ENCODE assay signal across 8 mouse cellular contexts in genomic region chr12:51594030-51594470, GRCm38 (mm10). TPM values are rescaled to one million over a fixed set of nuclear protein-coding genes. Genes with fewer than 3 reads are reported as not detected.
DNase-seq lines count a peak whose midpoint lies in the region; ATAC-seq lines count a peak whose summit lies in the region.

No protein-coding gene starts in this region.

- WGBS in heart, embryonic 14.5 days = 1% methylated on average over 18 of the region's 18 CpGs
- 7% methylated on average over 18 of the region's 18 CpGs for WGBS in macrophage (ENCODE audit: missing documents)

- ATAC-seq in heart, embryonic 14.5 days (ENCODE audit: insufficient number of reproducible peaks, insufficient read depth, low FRiP score, low read depth) = no peak

- no peaks in the 10 kb centered on the region for H3K79me2 ChIP-seq in macrophage (ENCODE audit: inconsistent target)

- intact Hi-C loops in gastrocnemius, postnatal 14 days (cut with DNase I; ENCODE audit: low total_unique reads) = no loop called here

- no peaks in the 10 kb centered on the region for H3K36me3 ChIP-seq in heart, embryonic 14.5 days (ENCODE audit: control insufficient read depth, insufficient read depth, low read length)
- H3K36me3 ChIP-seq in macrophage (ENCODE audit: inconsistent target) = no peaks in the 10 kb centered on the region

- H3K27ac ChIP-seq in heart, embryonic 14.5 days (replicated peaks in 1 of 2; ENCODE audit: control insufficient read depth in 1 of 2, insufficient read depth in 1 of 2, low read depth in 2 of 2, low read length in 2 of 2) = no peak overlapping the region
- H3K27ac ChIP-seq in macrophage = no peak overlapping the region

- H3K4me1 ChIP-seq in heart, embryonic 14.5 days (ENCODE audit: control insufficient read depth in 2 of 2, insufficient read depth in 2 of 2, low read length in 2 of 2) = peaks cover 2 to 15% of the 10 kb centered on the region in 2 experiments; a peak in 3 of 4 replicates

- H3K27me3 ChIP-seq in heart, embryonic 14.5 days (ENCODE audit: control insufficient read depth, insufficient read depth, low read length) = peaks cover 58% of the 10 kb centered on the region

- H3K4me3 ChIP-seq in heart, embryonic 14.5 days (ENCODE audit: control insufficient read depth in 1 of 2, insufficient read depth in 1 of 2, low read depth in 1 of 2, low read length in 2 of 2) = peak overlapping the region; percentile 66
- H3K4me3 ChIP-seq in macrophage (ENCODE audit: inconsistent target) = peak overlapping the region; percentile 10; the same call in 1 of the 2 replicates

- peak overlapping the region; percentile 100 for H3K4me2 ChIP-seq in heart, embryonic 14.5 days (ENCODE audit: low read length)

- no peak for DNase-seq in heart, adult 11 months
- peak; percentile 26 for DNase-seq in Muller cell, postnatal 12 days (ENCODE audit: inconsistent ontology term)
- DNase-seq in forelimb bud, embryonic 11.5 days (ENCODE audit: low read depth, low spot score) = peak; percentile 24
- DNase-seq in MN1 (ENCODE audit: low spot score) = no peak
- no peak for DNase-seq in layer of hippocampus, adult 9-10 months (ENCODE audit: low spot score)
- no peak for DNase-seq in gastrocnemius, postnatal 14 days

- peaks cover 2% of the 10 kb centered on the region; the same call in 1 of the 2 replicates for H3K9me3 ChIP-seq in heart, embryonic 14.5 days (ENCODE audit: control insufficient read depth, low read length)

- H3K9ac ChIP-seq in heart, embryonic 14.5 days (ENCODE audit: low read length) = peak overlapping the region; percentile 62

RNA-seq across cellular contexts. Expression of gene Coch, which starts 0.9 kb away (rescaled TPM):
- 1.1 and 1.2 TPM in 2 replicates for polyA plus RNA-seq in heart, embryonic 14.5 days (2014; fragmentation: Nextera tagmentation; extraction: Ambion mirVana)
- 1 to 10 TPM in 1 of 26 experiments, under 1 TPM in 1, not detected in 24; 0.60 to 3.6 TPM for total RNA-seq in macrophage (2018; cell fraction: chromatin; rRNA removed)
- 1 to 10 TPM in 1 of 26 experiments, under 1 TPM in 14, not detected in 11; 0.03 to 1.9 (median 0.42) TPM for total RNA-seq in macrophage (2018; cell fraction: cytosol; rRNA removed)
- 1 to 10 TPM in 2 of 26 experiments, under 1 TPM in 14, not detected in 10; 0.20 to 3.2 (median 0.52) TPM for total RNA-seq in macrophage (2018; cell fraction: nucleus; rRNA removed)
- 0.11 TPM in 1 of 3 replicates, not detected in the others for polyA plus RNA-seq in macrophage (2018)
- under 1 TPM; 0.08 to 0.16 TPM for total RNA-seq in gastrocnemius, postnatal 14 days (2021)

Comparison
In these comparisons a context has a peak if more than half of its experiments do, and no peak if none do; other contexts are left out.
1. DNase-seq: peak in Muller cell, postnatal 12 days (single experiment) and forelimb bud, embryonic 11.5 days (single experiment); none in heart, adult 11 months (single experiment), MN1 (single experiment), layer of hippocampus, adult 9-10 months (single experiment) and gastrocnemius, postnatal 14 days (single experiment).